Mouse (Mus musculus) monocyte, adult 2 months (primary cell): ENCODE results near the gene Irgc1.
"Not testable (repeated sequence)": the region's sequence is repeated elsewhere in the genome, so short reads cannot be mapped to it uniquely, and the experiment has no call there.

Experiments
- DNase-seq, 2 experiments: peaks; one replicate each; pipeline ENCODE4 v3.0.0; 2022; ENCODE audit warnings: low spot score in 2 of 2, low read depth in 1 of 2

The Irgc1 gene

GRCm38 (mm10) chr7:24451855-24452311 is at the start of gene Irgc1:
TSS of gene Irgc1 (minus strand) at chr7:24452297.
- no peak for DNase-seq

DNA sequence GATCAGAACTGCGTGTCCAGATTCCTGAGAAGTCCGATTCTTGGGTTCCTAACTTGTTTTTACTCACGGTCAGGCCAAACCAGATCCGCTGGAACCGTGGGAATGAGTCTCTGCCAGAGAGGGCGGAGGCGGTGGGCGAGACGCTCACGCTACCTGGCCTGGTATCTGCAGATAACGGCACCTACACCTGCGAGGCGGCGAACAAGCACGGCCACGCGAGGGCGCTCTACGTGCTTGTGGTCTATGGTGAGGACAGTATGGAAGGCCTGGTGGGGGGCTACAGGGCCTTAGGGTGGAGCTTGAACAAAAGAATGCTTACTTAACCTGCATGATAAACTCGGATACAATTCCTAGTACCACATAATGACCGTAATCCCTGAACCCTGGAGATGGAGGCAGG is 49.4 kb upstream of the Irgc1 start:
- no peak for DNase-seq

DNA sequence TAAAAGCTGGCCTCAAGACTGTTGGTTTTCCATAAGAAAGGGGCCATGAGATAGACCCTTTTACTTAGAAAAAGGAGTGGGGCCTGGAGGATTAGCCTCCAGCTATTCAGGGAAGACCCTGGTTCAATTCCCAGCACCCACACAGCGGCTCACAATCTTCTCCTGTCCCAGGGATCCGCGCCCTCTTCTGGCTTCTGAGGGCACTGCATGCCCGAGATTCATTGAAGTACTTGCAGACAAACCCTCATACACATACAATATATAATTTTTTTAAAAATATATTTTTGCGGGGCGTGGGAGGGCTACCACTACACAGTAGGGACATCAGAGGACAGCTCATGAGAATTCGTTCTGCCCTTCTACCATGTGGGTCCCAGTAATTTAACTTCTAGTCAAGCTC is 48.8 kb upstream of the Irgc1 start:
- DNase-seq = no peak

GRCm38 (mm10) chr7:24499856-24500577 is 47.9 kb upstream of the Irgc1 start:
- DNase-seq = no peak

GRCm38 (mm10) chr7:24488303-24488702 is 36.2 kb upstream of the Irgc1 start:
- DNase-seq = no peak

DNA sequence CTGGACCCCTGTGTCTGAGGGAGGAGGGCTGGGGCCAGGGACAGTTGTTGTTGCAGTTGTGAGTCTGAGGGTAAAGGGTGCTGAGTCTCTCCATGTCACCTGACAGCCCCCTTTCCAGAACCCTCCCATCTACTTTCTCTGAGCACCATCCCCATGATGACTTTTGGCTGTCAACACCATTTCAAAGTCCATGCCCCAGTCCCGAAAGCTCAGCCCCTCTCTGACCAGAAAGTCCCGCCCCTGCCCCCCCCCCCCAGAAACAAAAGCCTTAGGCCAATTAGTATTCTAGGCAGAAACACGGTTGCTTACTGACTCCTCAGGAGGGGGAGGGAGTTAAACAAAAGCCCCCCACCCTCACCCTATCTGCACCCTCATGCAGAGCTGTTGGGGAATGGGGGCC is 35.3 kb upstream of the Irgc1 start:
- no peak for DNase-seq

DNA sequence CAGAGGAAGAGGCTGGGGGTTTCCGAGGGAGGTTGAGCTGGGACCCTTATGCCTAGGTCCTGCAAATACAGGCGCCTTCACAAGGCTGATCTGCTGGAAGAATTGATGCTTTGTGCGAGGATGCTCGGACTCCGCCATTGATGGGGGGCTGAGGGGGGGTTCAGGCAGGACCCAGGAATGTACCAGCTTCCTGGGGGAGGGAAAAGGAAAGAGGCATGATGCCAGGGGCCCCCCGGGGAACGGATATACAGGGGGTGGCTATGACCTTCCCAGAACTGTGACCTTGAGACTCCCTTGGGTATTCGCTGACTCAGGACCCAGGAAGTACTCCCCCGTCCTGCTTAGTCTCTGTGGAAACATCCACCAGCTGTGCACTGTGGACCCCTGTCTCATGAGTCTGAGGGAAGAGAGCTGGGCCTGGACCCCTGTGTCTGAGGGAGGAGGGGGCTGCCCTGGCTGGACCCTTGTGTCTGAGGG is 34.6 kb upstream of the Irgc1 start:
- no peak for DNase-seq

DNA sequence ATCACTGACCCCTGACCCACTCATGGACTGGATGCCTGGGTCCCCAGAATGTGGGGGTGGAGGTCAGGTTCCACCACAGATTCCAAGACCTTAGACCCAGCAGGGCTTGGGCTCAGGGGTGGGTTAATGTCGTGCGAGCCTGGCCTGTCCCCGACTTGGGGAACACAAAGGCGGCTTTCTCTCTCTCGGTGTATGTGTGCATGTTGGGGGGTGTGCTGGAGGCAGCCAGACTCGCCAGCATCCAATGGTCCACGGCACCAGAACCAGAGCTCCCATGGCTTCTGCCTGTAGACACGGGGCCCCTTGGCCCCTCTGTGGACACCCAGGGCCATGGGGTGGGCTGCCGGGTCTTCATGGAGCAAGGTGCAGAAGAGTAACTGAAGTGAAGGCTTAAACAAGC is 33.4 kb upstream of the Irgc1 start:
- DNase-seq = no peak

DNA sequence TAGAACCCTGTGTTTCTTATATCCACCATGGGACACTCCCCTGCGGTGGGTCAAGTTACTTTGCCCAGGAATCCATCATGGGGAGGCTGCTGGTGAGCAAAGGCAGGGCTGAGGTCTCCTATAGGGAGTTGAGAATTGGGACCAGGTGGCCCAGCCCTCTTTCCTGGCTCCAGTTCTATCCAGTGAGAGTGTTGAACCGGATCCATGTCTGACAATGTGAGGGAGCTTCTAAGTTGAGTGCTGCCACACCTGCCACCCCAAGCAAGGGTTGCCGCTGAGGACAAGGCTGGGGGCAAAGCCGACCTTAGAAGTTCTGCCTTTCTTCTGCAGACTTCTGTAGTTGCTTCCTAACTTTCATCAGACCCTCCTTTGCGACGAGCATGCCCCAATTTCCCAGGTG is 31.2 kb upstream of the Irgc1 start:
- not testable (repeated sequence) for DNase-seq

DNA sequence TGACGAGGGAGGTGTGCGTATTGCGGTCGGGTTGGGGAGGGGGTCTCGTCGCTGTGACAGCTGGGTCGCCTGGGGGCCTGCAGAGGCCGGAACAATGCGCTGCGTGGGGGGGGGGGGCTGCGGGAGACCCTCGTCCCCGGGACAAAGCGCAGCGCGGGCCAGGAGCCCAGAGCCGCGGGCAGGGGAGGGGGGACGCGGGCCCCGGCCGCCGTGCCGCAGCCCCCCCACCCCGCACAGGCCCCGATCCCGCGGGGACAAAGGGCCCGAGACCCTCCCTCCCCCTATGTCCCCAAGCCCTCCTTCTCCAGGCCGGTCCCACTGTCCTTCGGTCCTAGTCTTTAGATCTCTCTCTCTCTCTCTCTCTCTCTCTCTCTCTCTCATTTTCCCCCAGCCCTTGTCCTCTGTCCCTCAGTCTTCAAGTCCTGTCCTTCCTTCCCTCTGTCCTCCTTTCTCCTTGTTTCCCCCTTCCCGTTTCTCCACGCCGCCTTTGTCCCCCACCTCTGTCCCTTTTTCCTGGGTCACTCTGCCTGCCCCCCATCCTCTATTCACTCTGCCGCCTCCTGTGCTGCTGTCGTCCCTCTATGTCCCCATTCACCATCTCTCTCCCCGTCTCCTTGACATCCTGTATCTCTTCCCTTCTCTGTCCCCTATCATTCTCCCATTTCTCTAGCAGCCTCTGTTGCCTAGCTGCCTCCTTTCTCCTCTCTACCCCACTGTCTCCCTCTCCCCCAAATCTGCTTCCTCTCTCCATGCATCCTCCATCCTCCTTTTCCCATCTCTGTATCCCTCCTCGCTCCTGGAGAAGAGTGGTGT is 30.3 kb upstream of the Irgc1 start:
- DNase-seq = no peak

DNA sequence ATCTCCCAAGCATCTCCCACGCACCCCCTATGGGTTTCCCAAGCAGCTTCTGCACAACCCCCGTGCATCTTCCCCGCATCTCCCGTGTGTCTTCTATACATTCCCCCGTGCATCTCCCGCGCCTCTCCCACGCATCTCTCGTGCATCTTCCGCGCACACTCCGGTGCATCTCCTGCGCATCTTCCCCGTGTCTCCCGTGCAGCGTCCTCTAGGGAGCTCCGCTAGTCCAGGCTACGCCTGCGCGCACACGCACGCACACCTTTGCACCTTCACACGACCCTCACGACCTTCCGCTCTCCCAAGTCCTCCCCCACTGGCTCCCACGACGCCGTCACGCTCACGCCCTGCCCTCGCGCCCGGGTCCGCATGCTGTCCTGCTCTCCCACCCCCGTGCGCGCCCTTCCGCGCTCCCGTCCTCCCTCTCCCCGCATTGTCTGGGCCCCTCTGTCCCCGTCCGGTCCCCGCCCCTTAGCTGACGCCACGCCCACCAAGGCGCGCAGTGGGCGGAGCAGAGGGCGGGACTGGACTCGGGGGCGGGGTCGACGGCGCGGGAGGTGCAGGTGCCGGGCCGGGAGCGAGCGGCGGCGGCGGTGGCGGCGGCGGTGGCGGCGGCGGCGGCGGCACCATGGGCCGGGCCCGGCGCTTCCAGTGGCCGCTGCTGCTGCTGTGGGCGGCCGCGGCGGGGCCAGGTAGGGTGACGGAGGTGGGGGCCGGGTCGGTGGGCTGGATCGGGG is 29.5 kb upstream of the Irgc1 start, which contains the start of gene Cadm4:
TSS of gene Cadm4 (plus strand) at position 550 of the 734 bp plus-strand sequence.
- peak in 1 of 2 experiments; percentile 26 for DNase-seq

- no peak for DNase-seq
Observed at GRCm38 (mm10) chr7:24480986-24481473, 28.9 kb upstream of the Irgc1 start.

DNA sequence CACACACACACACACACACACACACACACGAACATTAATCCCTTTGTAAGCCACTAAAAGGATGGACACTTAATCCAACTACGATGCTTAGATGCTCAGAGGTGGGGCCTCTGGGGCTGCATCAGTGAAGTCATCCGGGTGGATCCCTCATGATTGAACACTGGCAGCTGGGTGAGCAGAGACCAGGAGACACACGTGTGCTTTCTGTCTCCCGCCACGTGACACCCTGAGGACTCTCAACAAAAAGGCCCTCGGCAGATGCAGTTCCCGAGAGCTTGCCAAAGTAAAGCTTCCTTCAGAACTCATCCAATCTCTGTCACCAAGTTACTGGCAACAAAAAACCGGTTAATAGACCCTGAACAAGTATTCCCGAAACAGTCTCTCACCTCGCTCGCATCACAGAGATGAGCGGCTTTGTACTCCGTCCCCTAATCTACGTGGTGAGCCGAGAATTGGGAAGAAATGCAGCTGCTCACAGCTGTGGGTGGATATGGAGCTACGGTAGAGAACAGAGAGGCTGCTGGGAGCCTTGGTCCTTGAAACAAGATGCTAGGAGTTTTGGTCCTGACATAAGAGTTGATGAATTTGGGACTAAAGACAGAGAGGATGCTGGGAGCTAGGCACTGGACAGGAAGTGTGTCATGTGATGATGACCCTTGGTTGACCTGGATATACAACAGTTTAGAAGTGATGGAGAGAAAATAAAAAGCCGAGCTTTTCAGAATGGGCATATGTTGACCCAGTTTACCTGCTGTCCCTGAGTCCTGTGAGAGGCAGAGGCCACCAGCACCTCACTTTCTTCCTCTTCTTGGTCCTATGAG is 28.2 kb upstream of the Irgc1 start:
- no peak for DNase-seq

GRCm38 (mm10) chr7:24479685-24480084 is 27.6 kb upstream of the Irgc1 start:
- DNase-seq = no peak

GRCm38 (mm10) chr7:24478911-24479310 is 26.8 kb upstream of the Irgc1 start:
- no peak for DNase-seq

- no peak for DNase-seq
Observed at GRCm38 (mm10) chr7:24476856-24477255, 24.8 kb upstream of the Irgc1 start.

GRCm38 (mm10) chr7:24476338-24476737 is 24.2 kb upstream of the Irgc1 start:
- no peak for DNase-seq

DNA sequence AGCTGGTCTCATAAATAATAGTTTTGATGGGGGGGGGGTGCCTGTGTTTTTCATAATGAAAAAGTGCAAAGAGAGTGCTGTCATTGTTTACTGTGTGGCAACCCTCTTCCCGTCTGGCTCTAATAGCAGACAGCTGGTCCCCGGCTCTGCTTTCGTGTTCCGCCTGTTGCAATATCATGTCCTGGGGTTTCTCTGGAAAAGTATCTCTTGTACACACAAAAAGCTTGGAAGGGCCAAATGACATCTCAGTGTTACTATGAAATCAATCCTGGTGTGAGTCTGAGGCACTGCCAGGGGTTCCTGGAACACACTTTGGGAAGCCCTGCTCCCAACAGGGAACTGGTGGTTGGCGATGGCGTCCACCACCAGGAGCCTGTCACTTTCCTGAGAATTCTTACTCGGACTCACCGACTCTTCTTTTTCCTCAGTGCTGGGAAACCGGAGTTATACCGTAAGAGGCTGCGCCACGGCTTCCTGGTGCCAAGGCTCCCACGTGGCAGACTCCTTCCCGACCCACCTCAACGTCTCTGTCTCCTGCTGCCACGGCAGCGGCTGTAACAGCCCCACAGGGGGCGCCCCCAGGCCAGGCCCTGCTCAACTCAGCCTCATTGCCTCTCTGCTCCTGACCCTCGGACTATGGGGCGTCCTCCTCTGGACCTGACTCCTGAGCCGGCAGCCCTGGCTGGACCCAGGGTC is 22.9 kb upstream of the Irgc1 start:
- DNase-seq = no peak

DNA sequence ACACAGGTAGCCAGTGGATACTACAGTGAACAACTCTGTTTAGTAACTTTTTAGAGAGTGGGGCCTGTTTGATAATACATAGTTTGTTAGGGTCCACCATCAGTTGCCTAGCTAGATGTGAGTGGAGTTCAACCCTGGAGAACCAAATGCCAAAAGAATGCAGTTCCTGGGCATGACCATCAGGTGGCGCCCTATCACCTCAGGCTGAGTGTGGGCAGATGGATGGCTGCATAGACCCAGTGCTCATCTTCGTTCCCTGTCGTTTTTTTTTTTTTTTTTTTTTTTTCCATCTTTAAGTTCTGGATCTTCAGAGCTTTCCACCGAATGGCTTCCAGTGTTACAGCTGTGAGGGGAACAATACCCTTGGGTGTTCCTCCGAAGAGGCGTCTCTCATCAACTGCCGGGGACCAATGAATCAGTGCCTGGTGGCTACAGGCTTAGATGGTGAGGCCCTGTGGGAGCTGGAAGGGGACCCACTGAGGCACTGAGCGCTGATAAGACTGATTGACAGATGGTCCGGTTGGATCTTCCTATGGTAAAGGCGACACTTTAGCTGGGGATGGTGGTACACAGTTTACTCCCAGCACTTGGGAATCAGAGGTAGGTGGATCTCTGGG is 21.9 kb upstream of the Irgc1 start:
- DNase-seq = peak in 1 of 2 experiments; percentile 39
